Mouse (Mus musculus): Measurements from ENCODE around the gene Ndufb7.
"Not testable (repeated sequence)": the region's sequence is repeated elsewhere in the genome, so short reads cannot be mapped to it uniquely, and the experiment has no call there.

Ndufb7 gene

DNA sequence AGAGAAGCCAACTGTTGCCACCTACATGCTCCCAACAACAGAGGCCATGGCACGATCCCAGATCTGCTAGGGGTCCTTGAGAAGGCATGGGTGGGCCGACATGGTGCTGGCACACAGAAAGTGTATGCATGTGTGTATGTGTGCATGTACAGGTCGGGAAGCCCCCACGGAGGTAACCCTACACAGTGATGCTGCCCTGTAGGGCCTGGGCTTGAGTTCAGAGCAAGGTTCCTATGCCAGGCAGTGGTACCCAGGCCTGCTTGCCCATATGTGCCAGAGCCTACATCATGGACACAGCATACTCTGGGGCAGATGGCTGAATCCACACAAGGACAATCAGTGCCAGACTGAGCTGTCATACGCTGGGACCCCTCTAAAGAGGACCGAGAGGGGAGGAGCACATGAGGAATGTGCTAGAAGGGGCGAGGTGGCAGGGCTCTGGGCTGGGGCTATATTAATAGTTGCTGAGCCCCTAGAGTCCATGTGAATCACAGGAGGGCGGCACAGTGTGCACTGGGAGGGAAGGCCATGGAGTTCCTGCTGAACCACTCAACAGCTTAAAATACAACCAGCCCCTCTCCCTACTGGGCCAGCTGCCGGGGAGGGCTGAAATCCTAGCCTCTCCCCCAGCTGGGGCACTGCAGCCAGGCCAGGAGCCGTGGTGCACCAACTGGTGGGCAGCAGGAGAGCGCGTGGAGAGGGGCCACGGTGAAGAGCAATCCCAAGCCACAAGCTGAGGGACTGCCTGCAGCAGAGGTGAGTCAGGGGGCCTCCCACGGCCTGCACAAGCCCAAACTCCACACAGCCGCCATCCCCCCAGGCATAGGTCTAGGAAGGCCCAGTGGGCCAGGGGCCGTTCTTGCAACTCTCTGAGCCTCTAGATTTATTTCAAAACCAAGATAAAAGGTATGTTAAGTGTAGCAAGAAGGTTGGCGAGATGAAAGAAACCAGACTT lies 9.4 kb downstream of the Ndufb7 start:
- DNase-seq (ENCODE audit: low read depth, low spot score), result no peak

GRCm38 (mm10) chr8:83576516-83576895 lies 10.0 kb downstream of the Ndufb7 start:
- DNase-seq (ENCODE audit: low read depth, low spot score), result no peak

DNA sequence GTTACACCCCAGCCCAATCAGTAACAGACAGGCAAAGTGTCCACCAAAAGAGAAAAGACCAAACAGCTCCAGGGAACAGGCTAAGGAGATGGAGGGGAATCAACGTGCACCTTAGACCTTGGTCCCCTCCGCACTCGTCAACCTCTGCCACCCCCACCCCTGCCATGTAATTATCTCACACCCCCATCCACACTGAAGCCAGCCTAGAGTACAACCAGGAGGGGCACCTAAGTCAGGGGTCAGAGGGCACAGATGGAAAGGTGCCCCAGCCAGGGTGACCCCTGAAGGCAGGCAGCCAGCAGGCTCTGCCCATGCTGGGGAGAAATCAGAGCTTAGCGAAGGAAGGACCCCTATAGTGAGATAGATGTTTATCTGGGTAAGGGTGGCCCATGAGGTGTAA lies 10.4 kb downstream of the Ndufb7 start:
- DNase-seq (ENCODE audit: low read depth, low spot score), result no peak

GRCm38 (mm10) chr8:83577384-83577791 lies 10.9 kb downstream of the Ndufb7 start:
- no peak for DNase-seq (ENCODE audit: low read depth, low spot score)

DNA sequence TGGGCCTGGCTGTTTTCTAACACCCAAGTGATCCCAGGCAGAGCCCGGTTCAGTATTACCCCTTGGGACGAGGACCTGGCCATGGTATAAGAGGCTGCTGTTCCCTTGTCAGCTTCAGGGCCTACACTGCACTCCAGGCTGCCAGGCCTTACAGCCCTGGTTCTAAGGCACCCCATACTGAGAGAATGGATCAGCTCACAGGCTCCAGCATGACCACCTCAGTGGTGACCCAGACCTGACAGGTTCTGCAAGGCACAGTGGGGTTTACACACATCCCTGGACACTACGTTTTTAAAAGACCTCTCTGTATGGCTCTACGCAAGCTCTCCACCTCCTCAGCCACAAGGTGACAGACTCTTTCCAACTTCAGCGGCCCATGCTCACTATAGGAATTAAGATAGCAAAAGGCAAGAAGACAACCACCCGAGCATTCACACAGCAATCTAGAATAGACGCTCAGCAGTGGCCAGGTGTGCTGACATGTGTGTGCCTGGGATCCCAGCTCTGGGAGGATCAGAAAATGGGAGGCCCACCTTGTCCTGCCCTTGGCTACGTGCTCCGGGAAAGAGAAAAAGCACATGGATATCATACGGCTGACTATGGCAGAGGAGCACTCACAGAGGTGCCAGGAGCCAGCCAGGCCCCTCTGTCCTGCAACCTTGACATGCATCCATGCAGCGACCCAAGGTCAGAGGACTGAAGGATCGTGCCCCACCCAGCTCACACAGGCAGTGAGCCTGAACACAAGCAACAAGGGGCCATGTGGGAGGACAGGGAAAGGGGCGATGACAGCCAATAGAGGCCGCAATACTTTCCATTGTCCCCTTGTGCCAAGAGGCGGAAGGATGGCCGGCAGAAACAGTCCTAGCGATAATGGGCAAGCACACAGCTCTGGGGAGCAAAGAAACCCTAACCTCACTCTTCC lies 11.9 kb downstream of the Ndufb7 start:
- DNase-seq (ENCODE audit: low read depth, low spot score), result no peak

- no peak for DNase-seq (ENCODE audit: low read depth, low spot score)
These were observed 13.2 kb downstream of the Ndufb7 start for GRCm38 (mm10) chr8:83579676-83580075.

DNA sequence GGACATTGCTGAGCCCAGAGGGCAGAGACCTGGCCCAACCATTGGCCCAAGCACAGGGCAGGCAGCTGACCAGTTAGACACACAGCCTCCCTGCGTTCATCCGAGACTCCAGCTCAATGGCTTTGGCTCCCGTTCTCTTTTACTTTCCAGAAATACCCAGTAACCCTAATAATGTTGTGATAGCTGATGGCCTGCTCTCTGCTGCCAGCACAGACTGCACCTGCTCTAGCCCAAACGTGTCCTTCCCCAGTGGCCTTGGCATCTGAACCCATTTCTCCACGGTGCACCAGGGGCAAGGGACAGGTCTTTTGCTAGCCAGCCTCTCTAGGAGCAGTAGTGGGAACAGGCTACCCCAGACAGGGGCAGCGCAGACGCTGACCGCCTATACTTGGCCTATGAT lies 14.4 kb downstream of the Ndufb7 start:
- no peak for DNase-seq (ENCODE audit: low read depth, low spot score)

DNA sequence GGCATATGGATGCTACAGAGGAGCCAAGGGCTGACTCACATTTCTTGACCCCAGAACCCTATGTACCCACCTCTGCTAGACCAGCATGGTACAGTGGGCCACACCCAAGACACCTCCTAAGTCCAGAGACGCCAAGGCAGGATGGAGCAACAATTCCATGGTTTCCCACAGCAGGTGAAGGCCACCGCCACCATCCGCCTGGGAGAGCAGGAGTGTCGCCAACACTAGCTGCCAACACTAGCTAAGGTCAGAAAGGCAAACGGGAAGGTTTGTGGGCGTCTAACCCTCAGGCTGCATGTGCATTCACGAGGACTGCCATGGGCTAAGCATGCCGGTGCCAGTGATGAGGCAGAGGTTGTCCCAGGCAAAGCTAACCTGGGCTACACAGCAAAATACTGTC lies 15.8 kb downstream of the Ndufb7 start:
- no peak for DNase-seq (ENCODE audit: low read depth, low spot score)

- no peak for DNase-seq (ENCODE audit: low read depth, low spot score)
These were observed 16.8 kb downstream of the Ndufb7 start for GRCm38 (mm10) chr8:83583236-83583635.

- no peak for DNase-seq (ENCODE audit: low read depth, low spot score)
These were observed 18.3 kb downstream of the Ndufb7 start for GRCm38 (mm10) chr8:83584771-83585170.

GRCm38 (mm10) chr8:83585333-83585732 lies 18.9 kb downstream of the Ndufb7 start:
- DNase-seq (ENCODE audit: low read depth, low spot score), result no peak

- DNase-seq (ENCODE audit: low read depth, low spot score), result no peak
These were observed 21.2 kb downstream of the Ndufb7 start for GRCm38 (mm10) chr8:83587644-83588043.

DNA sequence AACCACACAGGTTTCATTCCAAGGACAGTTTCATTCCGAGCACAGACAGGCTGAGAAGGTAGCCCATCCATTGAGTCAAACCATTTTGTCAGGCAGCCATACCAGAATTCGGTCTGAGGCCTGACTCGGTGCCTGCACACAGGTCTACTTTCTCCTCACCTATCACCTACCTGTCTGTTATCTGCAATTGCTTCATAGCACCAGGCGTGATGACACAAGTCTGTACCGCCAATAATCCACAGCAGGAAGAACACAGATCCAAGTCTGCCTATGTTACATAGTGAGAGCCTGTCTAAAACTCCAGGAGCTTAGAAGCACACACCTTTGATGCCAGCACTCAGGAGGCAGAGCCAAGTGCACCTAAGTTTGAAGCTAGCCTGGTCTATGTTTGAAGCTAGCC lies 22.4 kb downstream of the Ndufb7 start:
- DNase-seq (ENCODE audit: low read depth, low spot score), result no peak

- no peak for DNase-seq (ENCODE audit: low read depth, low spot score)
These were observed 24.1 kb downstream of the Ndufb7 start for GRCm38 (mm10) chr8:83590488-83591023.

- no peak for DNase-seq (ENCODE audit: low read depth, low spot score)
These were observed 26.2 kb downstream of the Ndufb7 start for GRCm38 (mm10) chr8:83592682-83593081.

DNA sequence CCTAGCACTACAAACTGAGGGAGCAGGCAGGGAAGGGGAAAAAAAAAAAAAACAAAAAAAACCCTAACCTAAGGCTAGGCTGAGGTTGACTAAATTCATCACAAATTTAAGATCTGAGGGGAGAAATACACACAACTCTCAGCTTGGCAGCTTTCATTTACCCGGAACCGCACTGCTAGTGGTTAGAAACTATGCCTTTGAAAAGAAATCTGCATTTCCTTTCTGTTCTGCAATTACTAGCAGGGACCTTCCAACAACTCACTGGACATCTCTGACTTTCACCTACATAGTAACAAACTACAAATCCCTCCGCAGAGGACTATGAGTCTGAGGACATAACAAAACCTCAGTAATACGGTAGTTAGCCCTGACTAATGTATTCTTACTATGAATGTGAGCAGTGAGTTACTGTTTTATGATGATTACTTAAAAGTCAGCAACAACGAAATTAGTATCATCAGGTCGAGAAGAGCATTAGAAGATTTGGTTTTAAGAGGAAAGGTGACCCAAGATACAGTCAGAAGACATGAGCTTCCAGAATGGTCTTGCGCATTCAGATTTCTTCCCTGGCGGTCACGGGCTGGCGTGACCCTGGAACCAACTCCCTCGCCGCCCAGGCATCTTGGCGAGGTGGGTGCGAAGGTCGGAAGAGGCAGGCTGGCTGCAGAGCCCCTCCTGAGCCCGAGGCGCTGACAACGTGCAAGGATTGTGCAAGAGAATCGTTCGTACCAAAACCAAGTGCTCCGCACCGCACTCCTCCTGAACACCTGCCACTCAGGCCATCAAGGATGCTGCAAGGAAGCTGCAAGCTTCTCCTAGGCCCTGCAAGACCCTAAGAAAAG lies 27.1 kb downstream of the Ndufb7 start:
- no peak for DNase-seq (ENCODE audit: low read depth, low spot score)

- peak; percentile 95 for DNase-seq (ENCODE audit: low read depth, low spot score)
These were observed 27.9 kb downstream of the Ndufb7 start for GRCm38 (mm10) chr8:83594167-83595049.

- DNase-seq (ENCODE audit: low read depth, low spot score), result not testable (repeated sequence)
These were observed 28.5 kb downstream of the Ndufb7 start for GRCm38 (mm10) chr8:83595050-83595345.

GRCm38 (mm10) chr8:83596369-83596768 lies 29.9 kb downstream of the Ndufb7 start:
- no peak for DNase-seq (ENCODE audit: low read depth, low spot score)

DNA sequence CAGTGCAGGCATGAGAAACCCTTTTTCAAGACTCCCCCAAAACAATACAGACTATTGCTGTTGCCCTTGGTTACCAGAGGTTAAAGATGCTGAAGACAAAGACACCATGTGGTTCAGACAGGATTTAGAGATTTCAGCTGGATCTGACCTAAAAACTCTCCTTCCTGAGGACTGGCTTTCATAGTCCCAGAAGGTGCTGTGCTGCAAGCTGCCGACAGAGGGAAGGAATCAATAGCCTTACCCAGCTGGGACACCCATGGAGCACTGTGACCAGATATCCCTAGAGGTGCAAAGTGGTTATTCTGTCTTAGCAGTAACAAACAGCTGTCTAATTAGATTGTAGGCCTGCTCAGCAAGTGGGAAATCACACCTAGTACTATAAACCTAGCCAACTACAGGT lies 31.7 kb downstream of the Ndufb7 start:
- DNase-seq (ENCODE audit: low read depth, low spot score), result no peak
